Mouse (Mus musculus): ENCODE data around the gene Slc38a9. TPM values are rescaled to one million over a fixed set of nuclear protein-coding genes. Genes with fewer than 3 reads are reported as not detected.

Slc38a9 gene
- total and polyA plus RNA-seq, 2 experiments from 2014 or later = 8.7 to 14.6 TPM

- Histone ChIP-seq H3K4me1 (ENCODE audit: insufficient read depth) (no peaks in the 10 kb centered on the region), H3K4me3 (ENCODE audit: low read depth, low read length) (no peak overlapping the region), H3K9ac (no peak overlapping the region), H3K27me3 (ENCODE audit: insufficient read depth, low read length) (no peaks in the 10 kb centered on the region), H3K4me2 (ENCODE audit: low read depth) (no peak overlapping the region), H3K27ac (ENCODE audit: low read depth, low read length) (no peak overlapping the region), H3K36me3 (ENCODE audit: insufficient read depth) (no peaks in the 10 kb centered on the region), H3K9me3 (ENCODE audit: low read length) (0 out of 2 replicates have a peak, but pooled peaks cover 16% of the 10 kb centered on the region)
- peak; percentile 23; the same call in 1 of the 2 replicates for ATAC-seq
- 33% methylated on average over 11 of the region's 11 CpGs for WGBS
- TF ChIP-seq CTCF (IDR thresholded peaks at IDR 0.05; ENCODE audit: low read depth) = no peak
- DNase-seq = no peak
Measured at GRCm38 (mm10) chr13:112770528-112771328, 110.2 kb downstream of the Slc38a9 start.

GRCm38 (mm10) chr13:112771447-112772208 lies 111.1 kb downstream of the Slc38a9 start:
- no peak overlapping the region for H3K27ac ChIP-seq (ENCODE audit: low read depth, low read length)
- H3K4me1 ChIP-seq (ENCODE audit: insufficient read depth) = no peaks in the 10 kb centered on the region
- no peaks in the 10 kb centered on the region for H3K36me3 ChIP-seq (ENCODE audit: insufficient read depth)
- TF ChIP-seq CTCF (IDR thresholded peaks at IDR 0.05; ENCODE audit: low read depth) = no peak
- DNase-seq (no peak), ATAC-seq (no peak)
- 0 out of 2 replicates have a peak, but pooled peaks cover 13% of the 10 kb centered on the region for H3K9me3 ChIP-seq (ENCODE audit: low read length)
- 50% methylated on average over 15 of the region's 15 CpGs for WGBS
- no peaks in the 10 kb centered on the region for H3K27me3 ChIP-seq (ENCODE audit: insufficient read depth, low read length)
- H3K9ac ChIP-seq = no peak overlapping the region
- H3K4me3 ChIP-seq (ENCODE audit: low read depth, low read length) = no peak overlapping the region
- H3K4me2 ChIP-seq (ENCODE audit: low read depth) = no peak overlapping the region

GRCm38 (mm10) chr13:112772252-112772651 lies 111.7 kb downstream of the Slc38a9 start:
- H3K9ac ChIP-seq = no peak overlapping the region
- H3K4me1 ChIP-seq (ENCODE audit: insufficient read depth) = no peaks in the 10 kb centered on the region
- H3K36me3 ChIP-seq (ENCODE audit: insufficient read depth) = no peaks in the 10 kb centered on the region
- ATAC-seq (no peak), DNase-seq (no peak)
- no peak for TF ChIP-seq CTCF (IDR thresholded peaks at IDR 0.05; ENCODE audit: low read depth)
- H3K4me3 ChIP-seq (ENCODE audit: low read depth, low read length) = no peak overlapping the region
- no peaks in the 10 kb centered on the region for H3K27me3 ChIP-seq (ENCODE audit: insufficient read depth, low read length)
- no peak overlapping the region for H3K27ac ChIP-seq (ENCODE audit: low read depth, low read length)
- H3K4me2 ChIP-seq (ENCODE audit: low read depth) = no peak overlapping the region
- 0 out of 2 replicates have a peak, but pooled peaks cover 8% of the 10 kb centered on the region for H3K9me3 ChIP-seq (ENCODE audit: low read length)
- 72% methylated on average over 11 of the region's 11 CpGs for WGBS

- Histone ChIP-seq H3K36me3 (ENCODE audit: insufficient read depth) (no peaks in the 10 kb centered on the region), H3K4me3 (ENCODE audit: low read depth, low read length) (no peak overlapping the region), H3K4me1 (ENCODE audit: insufficient read depth) (no peaks in the 10 kb centered on the region), H3K9me3 (ENCODE audit: low read length) (0 out of 2 replicates have a peak, but pooled peaks cover 3% of the 10 kb centered on the region), H3K9ac (no peak overlapping the region), H3K27me3 (ENCODE audit: insufficient read depth, low read length) (no peaks in the 10 kb centered on the region), H3K27ac (ENCODE audit: low read depth, low read length) (no peak overlapping the region), H3K4me2 (ENCODE audit: low read depth) (no peak overlapping the region)
- WGBS = 84% methylated on average over 14 of the region's 14 CpGs
- no peak for TF ChIP-seq CTCF (IDR thresholded peaks at IDR 0.05; ENCODE audit: low read depth)
- ATAC-seq = no peak
- DNase-seq = no peak
Measured at GRCm38 (mm10) chr13:112772861-112773260, 112.3 kb downstream of the Slc38a9 start.

- 0 out of 2 replicates have a peak, but pooled peaks cover under 1% of the 10 kb centered on the region for H3K9me3 ChIP-seq (ENCODE audit: low read length)
- no peak for TF ChIP-seq CTCF (IDR thresholded peaks at IDR 0.05; ENCODE audit: low read depth)
- DNase-seq = no peak
- H3K27me3 ChIP-seq (ENCODE audit: insufficient read depth, low read length) = no peaks in the 10 kb centered on the region
- no peak overlapping the region for H3K4me3 ChIP-seq (ENCODE audit: low read depth, low read length)
- H3K4me2 ChIP-seq (ENCODE audit: low read depth) = no peak overlapping the region
- no peak overlapping the region for H3K9ac ChIP-seq
- H3K4me1 ChIP-seq (ENCODE audit: insufficient read depth) = no peaks in the 10 kb centered on the region
- no peak for ATAC-seq
- WGBS = 94% methylated on average over 3 of the region's 3 CpGs
- no peaks in the 10 kb centered on the region for H3K36me3 ChIP-seq (ENCODE audit: insufficient read depth)
- no peak overlapping the region for H3K27ac ChIP-seq (ENCODE audit: low read depth, low read length)
Measured at GRCm38 (mm10) chr13:112773991-112774675, 113.6 kb downstream of the Slc38a9 start.

- Histone ChIP-seq H3K27ac (ENCODE audit: low read depth, low read length) (no peak overlapping the region), H3K27me3 (ENCODE audit: insufficient read depth, low read length) (no peaks in the 10 kb centered on the region), H3K9ac (no peak overlapping the region), H3K4me2 (ENCODE audit: low read depth) (no peak overlapping the region), H3K4me3 (ENCODE audit: low read depth, low read length) (no peak overlapping the region), H3K36me3 (ENCODE audit: insufficient read depth) (no peaks in the 10 kb centered on the region), H3K4me1 (ENCODE audit: insufficient read depth) (no peaks in the 10 kb centered on the region), H3K9me3 (ENCODE audit: low read length) (no peaks in the 10 kb centered on the region)
- DNase-seq = no peak
- ATAC-seq = no peak
- 90% methylated on average over 10 of the region's 10 CpGs for WGBS
- TF ChIP-seq CTCF (IDR thresholded peaks at IDR 0.05; ENCODE audit: low read depth) = no peak
Measured at GRCm38 (mm10) chr13:112775856-112776255, 115.3 kb downstream of the Slc38a9 start.

Measured in forebrain, postnatal 0 days (tissue).